Mouse (Mus musculus) hindbrain, embryonic 13.5 days (tissue): ENCODE results near the gene Adam11. TPM values are rescaled to one million over a fixed set of nuclear protein-coding genes. Genes with fewer than 3 reads are reported as not detected.

ENCODE experiments used
- ATAC-seq: fragments of 200-750 bp; cut with Nextera tagmentation; 2 replicates; pipeline ENCODE4 v1.8.0; 2017; ENCODE audit warnings: moderate TSS enrichment; ENCODE audit not compliant: low FRiP score
- H3K27ac ChIP-seq: fragments of 300-500 bp; sonication (generic); 2 replicates; pipeline ENCODE4 v1.5.1; 2015; ENCODE audit warnings: inconsistent platforms, mild to moderate bottlenecking, moderate library complexity
- H3K27me3 ChIP-seq: fragments of 300-500 bp; sonication (generic); 2 replicates; pipeline ENCODE4 v1.6.1; 2015; ENCODE audit warnings: mild to moderate bottlenecking, inconsistent platforms
- H3K36me3 ChIP-seq: fragments of 300-500 bp; sonication (generic); 2 replicates; pipeline ENCODE4 v1.6.1; 2015; ENCODE audit warnings: mild to moderate bottlenecking, inconsistent platforms
- H3K4me1 ChIP-seq: fragments of 300-500 bp; sonication (generic); replicated peaks from 2 replicates; pipeline ENCODE4 v1.6.1; 2015; ENCODE audit warnings: inconsistent platforms
- H3K4me2 ChIP-seq: fragments of 300-500 bp; sonication (generic); 2 replicates; pipeline ENCODE4 v1.6.1; 2015; ENCODE audit warnings: inconsistent platforms, mild to moderate bottlenecking, moderate library complexity
- H3K4me3 ChIP-seq: fragments of 300-500 bp; sonication (generic); 2 replicates; pipeline ENCODE4 v1.5.1; 2015; ENCODE audit warnings: mild to moderate bottlenecking, inconsistent platforms
- H3K9ac ChIP-seq: fragments of 300-500 bp; sonication (generic); 2 replicates; pipeline ENCODE4 v1.6.1; 2015; ENCODE audit warnings: mild to moderate bottlenecking, inconsistent platforms
- H3K9me3 ChIP-seq: fragments of 300-500 bp; sonication (generic); 2 replicates; pipeline ENCODE4 v1.6.1; 2016; ENCODE audit warnings: inconsistent platforms
- WGBS: fragments of 180-500 bp; shearing (Covaris S2); methylation state at CpG from one replicate; pipeline ENCODE4 v1.1.7; 2015; 5-methylcytosine and 5-hydroxymethylcytosine counted together
- polyA plus RNA-seq: library from polyadenylated mRNA; unstranded; fragments of >200 nt; fragmentation: Nextera tagmentation; extraction: Ambion mirVana; gene quantifications from 2 replicates; pipeline ENCODE4 v1.2.1, GENCODE M21; 2015

The Adam11 gene
- polyA plus RNA-seq, 1 experiment from 2014 or later, result 27.6 TPM

DNA sequence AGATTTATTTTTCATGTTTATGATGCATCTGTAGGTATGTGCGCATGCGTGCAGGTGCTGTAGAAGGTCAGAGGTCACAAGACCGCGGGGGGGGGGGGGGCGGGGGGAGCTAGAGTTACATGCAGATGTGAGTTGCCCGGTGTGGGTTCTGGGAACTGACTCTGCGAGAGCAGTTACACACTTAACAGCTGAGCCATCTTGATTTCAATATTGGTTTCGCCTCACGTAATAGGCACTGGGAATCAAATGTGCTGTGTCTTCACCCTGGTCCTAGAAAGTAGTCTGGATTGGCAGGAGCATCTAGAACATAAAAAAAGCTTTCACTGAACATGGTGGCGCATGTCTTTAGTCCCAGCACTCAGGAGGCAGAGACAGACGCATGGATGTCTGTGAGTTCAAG is 20.6 kb upstream of the Adam11 start:
- Histone ChIP-seq H3K27ac (no peak overlapping the region), H3K4me2 (no peak overlapping the region), H3K4me1 (peaks cover 26% of the 10 kb centered on the region), H3K4me3 (no peak overlapping the region), H3K36me3 (no peaks in the 10 kb centered on the region), H3K9me3 (no peaks in the 10 kb centered on the region), H3K27me3 (peaks cover 22% of the 10 kb centered on the region; the same call in 1 of the 2 replicates), H3K9ac (no peak overlapping the region)
- WGBS, result 43% methylated on average over 11 of the region's 11 CpGs
- ATAC-seq, result no peak

DNA sequence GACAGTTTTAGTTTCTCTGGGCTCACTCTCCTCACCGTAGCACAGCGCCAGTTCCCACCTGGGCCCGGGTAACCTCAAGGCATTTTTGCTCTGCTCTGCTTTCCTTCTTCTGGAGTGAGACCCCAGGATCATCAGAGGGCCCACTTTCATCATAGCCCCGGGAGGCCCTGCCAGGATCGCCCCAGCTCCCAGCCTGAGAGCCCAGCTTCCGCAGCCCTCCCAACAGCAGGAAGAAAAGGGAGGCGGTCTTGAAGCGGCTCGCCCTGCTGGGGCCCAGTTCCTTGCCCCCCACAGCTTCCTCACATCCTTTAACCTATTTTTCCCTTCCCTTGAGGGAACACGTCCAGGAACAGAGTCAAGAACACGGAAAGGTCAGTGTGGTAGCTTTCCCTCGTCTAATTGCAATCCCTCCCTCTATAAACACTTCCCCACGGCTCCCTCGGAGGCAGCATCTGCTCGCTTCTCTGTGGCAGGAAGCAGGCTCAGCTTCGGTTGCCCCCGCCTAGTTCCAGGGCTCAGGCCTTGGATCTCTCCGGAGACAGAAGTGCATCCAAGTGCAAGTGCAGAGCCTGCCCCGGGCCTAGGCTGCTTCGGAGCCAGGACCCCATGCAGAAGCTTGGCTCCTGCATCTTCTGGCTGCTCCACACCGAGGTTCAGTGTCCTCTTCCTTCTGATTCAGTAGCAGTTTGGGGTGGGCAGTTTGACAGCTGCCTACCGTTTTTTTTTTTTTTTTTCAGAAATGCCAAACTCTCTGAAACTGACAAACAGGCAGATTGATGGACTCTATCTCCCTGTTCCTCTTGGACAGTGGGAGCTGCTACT is 19.9 kb upstream of the Adam11 start:
- WGBS, result 9% methylated on average over 21 of the region's 22 CpGs
- Histone ChIP-seq H3K4me3 (no peak overlapping the region), H3K9ac (peak overlapping the region; percentile 39; the same call in 1 of the 2 replicates), H3K9me3 (no peaks in the 10 kb centered on the region), H3K36me3 (no peaks in the 10 kb centered on the region), H3K27ac (peak overlapping the region; percentile 40; the same call in 1 of the 2 replicates), H3K4me1 (peaks cover 26% of the 10 kb centered on the region), H3K27me3 (peaks cover 22% of the 10 kb centered on the region; the same call in 1 of the 2 replicates), H3K4me2 (peak overlapping the region; percentile 13)
- no peak for ATAC-seq

DNA sequence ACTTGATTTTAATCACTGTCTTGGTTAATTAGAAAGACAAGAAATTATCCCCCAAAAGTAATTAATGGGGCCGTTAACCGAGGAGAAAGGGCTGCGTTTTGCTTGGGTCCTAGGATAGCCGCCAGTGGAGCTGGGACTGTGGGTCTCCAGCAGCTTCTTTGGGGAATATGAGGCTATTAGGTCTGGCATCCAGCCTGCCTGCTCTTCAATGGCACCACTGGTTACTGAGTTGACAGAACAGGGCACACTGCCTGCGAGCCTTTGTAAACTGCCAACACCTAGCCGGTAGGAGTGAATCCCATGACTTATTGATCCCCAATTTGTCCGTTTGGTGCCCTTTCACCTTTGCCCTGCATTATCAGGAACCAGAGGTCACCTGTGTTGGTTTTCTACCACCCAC is 19.2 kb upstream of the Adam11 start:
- WGBS, result 54% methylated on average over 7 of the region's 7 CpGs

DNA sequence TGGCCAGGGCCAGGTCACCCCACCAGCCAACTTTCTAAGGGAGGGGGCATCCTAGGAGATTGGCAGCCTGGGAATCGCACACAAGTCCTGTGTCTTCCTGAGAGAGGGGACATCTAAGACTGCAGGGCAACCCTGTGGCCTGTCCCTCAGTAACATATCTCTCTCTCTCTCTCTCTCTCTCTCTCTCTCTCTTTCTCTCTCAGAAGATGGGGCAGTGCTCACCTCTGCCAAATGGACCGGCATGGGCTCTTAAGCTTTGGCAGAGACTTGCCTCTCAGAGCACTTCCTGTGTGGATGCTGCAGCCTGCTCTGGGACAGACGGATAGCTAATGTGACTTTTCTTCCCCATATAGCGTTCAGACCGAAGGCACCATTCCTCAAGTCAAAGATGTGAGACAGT is 18.4 kb upstream of the Adam11 start:
- Histone ChIP-seq H3K4me1 (peaks cover 26% of the 10 kb centered on the region), H3K27me3 (peaks cover 22% of the 10 kb centered on the region; the same call in 1 of the 2 replicates), H3K36me3 (no peaks in the 10 kb centered on the region), H3K9ac (no peak overlapping the region), H3K4me3 (no peak overlapping the region), H3K9me3 (no peaks in the 10 kb centered on the region), H3K27ac (no peak overlapping the region), H3K4me2 (no peak overlapping the region)
- 85% methylated on average over 5 of the region's 5 CpGs for WGBS
- no peak for ATAC-seq

More for the DNA sequence above, 19.2 kb upstream of the Adam11 start:
- Histone ChIP-seq H3K4me1 (peaks cover 26% of the 10 kb centered on the region), H3K27me3 (peaks cover 22% of the 10 kb centered on the region; the same call in 1 of the 2 replicates), H3K36me3 (no peaks in the 10 kb centered on the region), H3K9me3 (no peaks in the 10 kb centered on the region), H3K4me2 (no peak overlapping the region), H3K27ac (no peak overlapping the region), H3K4me3 (no peak overlapping the region), H3K9ac (no peak overlapping the region)
- no peak for ATAC-seq

DNA sequence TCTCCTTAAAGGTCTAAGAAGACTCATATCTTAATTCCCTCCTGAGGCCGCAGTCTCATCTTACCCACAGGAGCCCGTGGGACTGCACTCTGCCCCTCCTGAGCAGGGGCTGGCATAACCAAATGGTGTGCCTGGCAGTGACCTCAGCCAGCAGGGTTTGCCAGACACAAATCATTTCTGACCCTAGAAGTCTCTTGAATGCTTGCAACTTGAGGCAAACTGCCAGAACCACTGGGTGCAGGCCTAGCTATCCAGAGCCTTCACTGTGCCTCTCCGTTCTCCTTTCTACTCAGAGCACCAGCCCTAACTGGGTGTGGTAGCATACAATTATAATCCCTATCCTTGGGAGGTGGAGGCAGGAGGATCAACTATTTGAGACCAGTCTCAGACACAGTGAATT is 16.5 kb upstream of the Adam11 start:
- Histone ChIP-seq H3K4me3 (no peak overlapping the region), H3K27ac (no peak overlapping the region), H3K4me1 (peaks cover 16% of the 10 kb centered on the region), H3K9me3 (no peaks in the 10 kb centered on the region), H3K9ac (no peak overlapping the region), H3K27me3 (peaks cover 12% of the 10 kb centered on the region; the same call in 1 of the 2 replicates), H3K36me3 (no peaks in the 10 kb centered on the region), H3K4me2 (no peak overlapping the region)
- 87% methylated on average over 3 of the region's 3 CpGs for WGBS
- ATAC-seq, result no peak

DNA sequence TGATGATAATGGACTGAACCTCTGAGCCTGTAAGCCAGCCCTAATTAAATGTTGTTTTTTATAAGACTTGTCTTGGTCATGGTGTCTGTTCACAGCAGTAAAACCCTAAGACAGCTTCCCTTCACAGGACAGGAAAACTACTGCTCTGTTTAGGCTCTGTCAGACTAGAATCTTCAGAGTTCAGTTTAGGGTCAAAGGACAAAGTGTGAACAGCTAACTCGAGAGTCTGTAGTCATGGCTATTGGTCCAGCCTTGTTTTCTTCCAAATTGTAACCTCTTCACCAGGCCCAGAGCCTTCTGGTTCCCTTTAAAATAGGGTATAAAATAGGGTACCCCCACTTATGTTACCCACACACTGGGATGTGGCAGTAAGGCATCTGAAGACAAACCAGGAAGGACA is 13.4 kb upstream of the Adam11 start:
- Histone ChIP-seq H3K27me3 (0 out of 2 replicates have a peak, but pooled peaks cover 5% of the 10 kb centered on the region), H3K27ac (no peak overlapping the region), H3K9me3 (no peaks in the 10 kb centered on the region), H3K4me2 (no peak overlapping the region), H3K9ac (no peak overlapping the region), H3K4me3 (no peak overlapping the region), H3K4me1 (peaks cover 5% of the 10 kb centered on the region), H3K36me3 (no peaks in the 10 kb centered on the region)
- no peak for ATAC-seq
- 76% methylated on average over 1 of the region's 1 CpGs for WGBS

DNA sequence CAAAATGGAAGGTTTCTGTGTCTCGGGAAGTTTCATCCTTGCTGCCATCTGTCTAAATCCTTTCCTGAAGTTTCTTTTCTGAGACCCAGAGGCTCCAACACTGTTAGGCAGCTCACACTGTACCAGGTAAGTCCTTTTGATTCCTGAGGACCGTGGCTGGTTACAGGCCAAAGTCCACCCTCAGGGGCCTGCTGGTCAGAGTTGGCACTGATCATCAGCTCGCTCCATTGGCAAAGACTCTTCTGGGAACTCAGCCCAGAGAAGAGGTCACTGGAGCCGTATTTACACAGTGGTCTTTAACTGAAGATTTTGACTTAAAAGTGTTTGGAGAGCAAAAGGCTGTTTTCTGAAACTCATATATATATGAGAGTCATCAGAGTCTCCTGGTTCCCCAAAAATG is 12.9 kb upstream of the Adam11 start:
- Histone ChIP-seq H3K9ac (no peak overlapping the region), H3K27ac (no peak overlapping the region), H3K9me3 (no peaks in the 10 kb centered on the region), H3K36me3 (no peaks in the 10 kb centered on the region), H3K4me1 (peaks cover 10% of the 10 kb centered on the region), H3K27me3 (0 out of 2 replicates have a peak, but pooled peaks cover 5% of the 10 kb centered on the region), H3K4me2 (no peak overlapping the region), H3K4me3 (no peak overlapping the region)
- WGBS, result 89% methylated on average over 4 of the region's 4 CpGs
- no peak for ATAC-seq

DNA sequence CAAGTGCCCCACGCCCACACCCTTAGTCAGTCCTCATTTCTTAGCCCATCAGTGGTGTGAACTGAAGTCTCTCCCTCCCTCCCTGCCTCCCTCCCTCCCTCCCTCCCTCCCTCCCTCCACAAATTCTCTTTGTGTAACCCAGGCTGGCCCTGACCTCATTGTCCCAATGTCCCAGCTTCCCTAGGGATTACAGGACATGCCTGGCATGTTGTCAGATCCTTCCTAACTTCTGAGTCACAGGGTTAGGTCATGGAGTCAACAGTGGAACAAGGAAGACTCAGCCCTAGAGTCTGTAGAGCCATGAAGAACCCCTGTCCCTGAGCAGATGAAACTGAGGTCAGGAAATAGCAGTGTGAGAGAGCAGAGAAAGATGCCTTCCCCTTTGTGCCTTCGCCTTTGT is 11.5 kb upstream of the Adam11 start:
- Histone ChIP-seq H3K27me3 (0 out of 2 replicates have a peak, but pooled peaks cover 5% of the 10 kb centered on the region), H3K4me1 (peaks cover 23% of the 10 kb centered on the region), H3K9ac (no peak overlapping the region), H3K9me3 (no peaks in the 10 kb centered on the region), H3K4me3 (no peak overlapping the region), H3K4me2 (no peak overlapping the region), H3K27ac (no peak overlapping the region), H3K36me3 (no peaks in the 10 kb centered on the region)
- WGBS, result 70% methylated on average over 2 of the region's 2 CpGs
- no peak for ATAC-seq

DNA sequence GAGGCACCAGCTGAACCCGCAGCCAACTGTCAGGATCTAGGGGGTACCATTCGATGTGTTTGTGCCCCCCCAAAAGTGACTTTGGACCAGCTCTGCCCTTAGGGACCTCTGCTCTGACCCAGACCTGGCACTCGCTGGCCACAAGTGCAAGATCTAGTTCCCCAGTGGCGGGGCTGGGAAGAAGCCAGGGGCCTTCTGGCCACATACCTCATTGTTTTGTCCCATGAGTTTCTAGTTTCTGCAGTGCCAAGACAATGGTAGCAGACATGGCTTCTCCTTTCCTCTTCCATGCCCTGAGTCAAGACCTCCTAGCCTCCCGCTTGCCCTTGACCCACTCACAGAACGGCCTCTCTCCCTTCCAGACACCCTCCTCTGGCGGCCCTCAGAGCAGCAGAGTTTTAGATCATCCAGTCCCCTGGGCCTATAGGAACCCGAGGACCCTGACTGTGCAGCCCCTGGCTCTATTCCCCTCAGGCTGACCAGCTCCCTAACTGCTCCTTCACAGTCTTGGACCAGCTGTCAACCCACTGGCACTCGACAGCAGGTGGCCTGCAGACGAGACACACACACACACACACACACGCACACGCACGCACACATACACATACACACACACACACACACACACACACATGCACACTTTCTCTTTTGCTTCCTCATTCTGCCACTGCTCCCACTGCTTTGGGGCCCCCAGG is 8.2 kb upstream of the Adam11 start:
- Histone ChIP-seq H3K4me3 (no peak overlapping the region), H3K27me3 (0 out of 2 replicates have a peak, but pooled peaks cover 5% of the 10 kb centered on the region), H3K27ac (peak overlapping the region; percentile 74), H3K4me2 (0 out of 2 replicates have a peak overlapping the region, but pooled peaks have one; percentile 34), H3K4me1 (peaks cover 29% of the 10 kb centered on the region), H3K9ac (no peak overlapping the region), H3K36me3 (no peaks in the 10 kb centered on the region), H3K9me3 (no peaks in the 10 kb centered on the region)
- ATAC-seq, result 0 out of 2 replicates have a peak, but pooled peaks have one; percentile 12
- 66% methylated on average over 13 of the region's 13 CpGs for WGBS

DNA sequence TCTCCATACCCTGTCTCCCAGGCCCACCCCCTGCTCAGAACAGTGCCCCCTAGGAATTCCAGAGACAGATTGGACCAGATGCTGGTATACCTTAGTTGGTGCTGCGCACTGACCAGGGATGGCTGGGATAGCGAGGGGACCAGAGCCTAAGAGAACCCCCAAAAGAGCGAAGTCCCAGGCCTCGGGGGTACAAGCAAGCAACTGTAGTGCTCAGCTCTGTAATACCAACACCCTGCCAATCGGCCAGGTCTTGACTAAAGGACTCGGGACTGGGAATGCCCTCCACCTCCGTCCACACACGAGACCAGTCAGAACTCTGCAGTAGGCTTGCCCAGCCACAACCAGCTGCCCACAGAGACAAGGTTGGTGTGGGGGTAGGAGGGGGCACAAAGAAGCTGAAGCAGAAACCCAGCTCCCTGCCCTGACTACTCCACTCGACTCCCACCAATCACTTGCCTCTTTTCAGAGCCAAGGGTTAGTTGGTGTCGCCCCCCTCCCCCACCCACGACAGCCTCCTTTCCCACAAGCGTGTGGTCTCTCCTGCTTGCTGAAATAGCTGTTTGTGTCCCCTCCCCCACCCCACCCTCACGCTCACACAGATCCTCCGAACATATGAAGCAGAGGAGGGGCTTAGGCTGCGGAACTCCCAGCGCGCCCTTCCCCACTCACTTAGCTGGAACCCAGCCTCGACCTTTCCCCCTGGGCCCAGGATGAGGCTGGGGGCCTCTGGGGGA is 7.5 kb upstream of the Adam11 start:
- Histone ChIP-seq H3K4me3 (no peak overlapping the region), H3K9ac (no peak overlapping the region), H3K4me1 (peaks cover 29% of the 10 kb centered on the region), H3K36me3 (no peaks in the 10 kb centered on the region), H3K27ac (peak overlapping the region; percentile 74), H3K4me2 (peak overlapping the region; percentile 34), H3K27me3 (0 out of 2 replicates have a peak, but pooled peaks cover 5% of the 10 kb centered on the region), H3K9me3 (no peaks in the 10 kb centered on the region)
- WGBS, result 39% methylated on average over 18 of the region's 18 CpGs
- ATAC-seq, result peak; percentile 55

DNA sequence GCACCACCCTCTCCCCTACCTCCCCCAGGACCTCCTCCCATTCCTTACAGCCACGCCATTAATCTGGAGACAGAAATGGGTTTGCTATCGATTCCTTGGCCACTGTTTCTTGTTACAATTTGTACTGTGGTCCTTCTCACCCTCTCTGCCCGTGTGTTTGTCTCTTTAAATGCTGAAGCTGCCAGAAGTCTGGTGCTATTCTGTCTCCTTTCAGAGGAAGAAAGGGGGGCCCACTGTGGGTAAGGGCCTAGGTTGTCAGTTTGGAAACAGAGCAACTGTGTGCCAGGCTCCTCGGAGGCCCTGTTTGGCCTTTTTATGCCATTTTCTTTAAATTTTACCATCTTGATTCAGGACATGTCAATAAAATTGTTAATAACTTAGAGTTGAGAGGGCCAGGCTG is 6.8 kb upstream of the Adam11 start:
- Histone ChIP-seq H3K27me3 (0 out of 2 replicates have a peak, but pooled peaks cover 5% of the 10 kb centered on the region), H3K4me3 (no peak overlapping the region), H3K9ac (no peak overlapping the region), H3K9me3 (no peaks in the 10 kb centered on the region), H3K4me1 (peaks cover 29% of the 10 kb centered on the region), H3K4me2 (peak overlapping the region; percentile 34), H3K36me3 (no peaks in the 10 kb centered on the region), H3K27ac (peak overlapping the region; percentile 61)
- ATAC-seq, result no peak
- WGBS, result 35% methylated on average over 4 of the region's 4 CpGs

DNA sequence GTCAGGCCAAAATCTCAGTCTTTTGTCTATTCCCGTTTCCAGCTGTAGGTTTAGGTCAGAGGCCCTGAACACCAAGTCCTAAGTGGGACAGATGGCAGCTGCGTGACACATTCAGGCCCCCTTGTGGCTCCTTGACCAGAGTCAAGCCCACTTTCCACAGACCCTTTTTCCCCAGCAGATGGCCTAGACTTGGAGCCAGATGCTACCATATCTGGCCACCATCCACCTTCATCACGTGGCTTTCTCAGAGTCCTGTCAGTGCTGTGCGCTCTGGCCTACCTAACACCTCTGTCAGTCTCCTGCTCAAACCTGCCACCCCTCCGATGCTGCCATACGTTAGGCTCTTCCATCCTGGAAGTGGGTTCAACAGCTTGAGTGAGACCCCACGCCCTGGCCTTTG is 5.8 kb upstream of the Adam11 start:
- no peak overlapping the region for H3K4me3 ChIP-seq
- 69% methylated on average over 7 of the region's 7 CpGs for WGBS
- ATAC-seq, result no peak
- peaks cover 9% of the 10 kb centered on the region; the same call in 1 of the 2 replicates for H3K27me3 ChIP-seq
- H3K36me3 ChIP-seq, result no peaks in the 10 kb centered on the region
- H3K9me3 ChIP-seq, result no peaks in the 10 kb centered on the region
- H3K4me2 ChIP-seq, result no peak overlapping the region
- peak overlapping the region; percentile 61; the same call in 1 of the 2 replicates for H3K27ac ChIP-seq
- peaks cover 29% of the 10 kb centered on the region for H3K4me1 ChIP-seq
- H3K9ac ChIP-seq, result no peak overlapping the region
